Mouse (Mus musculus) stomach, postnatal 0 days (tissue): Measurements from ENCODE around the gene Spdye4b. TPM values are rescaled to one million over a fixed set of nuclear protein-coding genes. Genes with fewer than 3 reads are reported as not detected.

Source experiments
- ATAC-seq: fragments of 200-750 bp; cut with Nextera tagmentation; 2 replicates; pipeline ENCODE4 v1.8.0; 2017; ENCODE audit not compliant: low FRiP score, low TSS enrichment
- DNase-seq: peaks from one replicate; pipeline ENCODE4 v3.0.0-alpha.2; 2016; ENCODE audit warnings: low spot score
- H3K27ac ChIP-seq: fragments of 300-500 bp; sonication (generic); replicated peaks from 2 replicates; pipeline ENCODE4 v1.5.1; 2014; ENCODE audit warnings: mild to moderate bottlenecking, control low read depth
- H3K27me3 ChIP-seq: fragments of 300-500 bp; sonication (generic); 2 replicates; pipeline ENCODE4 v1.6.1; 2014; ENCODE audit warnings: low read length; ENCODE audit not compliant: control insufficient read depth, insufficient read depth
- H3K36me3 ChIP-seq: fragments of 300-500 bp; sonication (generic); 2 replicates; pipeline ENCODE4 v1.6.1; 2014; ENCODE audit warnings: low read length, mixed read lengths; ENCODE audit not compliant: control insufficient read depth, insufficient read depth
- H3K4me1 ChIP-seq: fragments of 300-500 bp; sonication (generic); replicated peaks from 2 replicates; pipeline ENCODE4 v1.6.1; 2014; ENCODE audit warnings: antibody characterized with exemption; ENCODE audit not compliant: control insufficient read depth, insufficient read depth
- H3K4me2 ChIP-seq: fragments of 300-500 bp; sonication (generic); replicated peaks from 2 replicates; pipeline ENCODE4 v1.6.1; 2014; ENCODE audit warnings: low read depth, mild to moderate bottlenecking, control low read depth, moderate library complexity
- H3K4me3 ChIP-seq: fragments of 300-500 bp; sonication (generic); 2 replicates; pipeline ENCODE4 v1.5.1; 2014; ENCODE audit warnings: low read depth, low read length, control low read depth
- H3K9ac ChIP-seq: fragments of 300-500 bp; sonication (generic); 2 replicates; pipeline ENCODE4 v1.6.1; 2014; ENCODE audit warnings: mild to moderate bottlenecking, low read length, control low read depth, mixed read lengths
- H3K9me3 ChIP-seq: fragments of 300-500 bp; sonication (generic); 2 replicates; pipeline ENCODE4 v1.6.1; 2016; ENCODE audit warnings: low read length; ENCODE audit not compliant: control insufficient read depth
- CTCF ChIP-seq: IDR thresholded peaks from 2 replicates; pipeline ENCODE4 v1.5.1; 2016; ENCODE audit warnings: antibody characterized with exemption, low read depth, mild to moderate bottlenecking, moderate library complexity
- EP300 ChIP-seq: optimal IDR thresholded peaks from 2 replicates; pipeline ENCODE3; 2016; ENCODE audit warnings: antibody characterized with exemption
- WGBS: fragments of 180-500 bp; shearing (Covaris S2); extraction: QIAGEN DNeasy Blood & Tissue Kit; methylation state at CpG from one replicate; pipeline ENCODE4 v1.1.7; 2014; 5-methylcytosine and 5-hydroxymethylcytosine counted together
- polyA plus RNA-seq: library from polyadenylated mRNA; unstranded; fragments of >200 nt; fragmentation: Nextera tagmentation; extraction: Ambion mirVana; gene quantifications from 2 replicates; pipeline ENCODE4 v1.2.1, GENCODE M21; 2015

Spdye4b gene
- polyA plus RNA-seq, 1 experiment from 2014 or later: not detected

- Histone ChIP-seq H3K36me3 (no peaks in the 10 kb centered on the region), H3K9me3 (no peaks in the 10 kb centered on the region), H3K4me3 (no peak overlapping the region), H3K4me1 (no peaks in the 10 kb centered on the region), H3K27ac (no peak overlapping the region), H3K9ac (no peak overlapping the region), H3K27me3 (no peaks in the 10 kb centered on the region), H3K4me2 (no peak overlapping the region)
- DNase-seq (no peak), ATAC-seq (no peak)
- TF ChIP-seq CTCF: no peak
- TF ChIP-seq EP300: no peak
- 60% methylated on average over 2 of the region's 2 CpGs for WGBS
Observed at GRCm38 (mm10) chr5:143195166-143195565, 14.3 kb downstream of the Spdye4b start.

- no peaks in the 10 kb centered on the region for H3K9me3 ChIP-seq
- H3K4me1 ChIP-seq: no peaks in the 10 kb centered on the region
- H3K4me2 ChIP-seq: no peak overlapping the region
- 86% methylated on average over 4 of the region's 4 CpGs for WGBS
- H3K9ac ChIP-seq: no peak overlapping the region
- ATAC-seq (no peak), DNase-seq (no peak)
- no peaks in the 10 kb centered on the region for H3K27me3 ChIP-seq
- H3K4me3 ChIP-seq: no peak overlapping the region
- TF ChIP-seq EP300 (no peak), CTCF (no peak)
- no peak overlapping the region for H3K27ac ChIP-seq
- no peaks in the 10 kb centered on the region for H3K36me3 ChIP-seq
Observed at GRCm38 (mm10) chr5:143196506-143196905, 15.7 kb downstream of the Spdye4b start.

GRCm38 (mm10) chr5:143205015-143205414 is 24.2 kb downstream of the Spdye4b start:
- Histone ChIP-seq H3K27ac (no peak overlapping the region), H3K4me3 (no peak overlapping the region), H3K9me3 (0 out of 2 replicates have a peak, but pooled peaks cover 3% of the 10 kb centered on the region), H3K4me2 (no peak overlapping the region), H3K36me3 (no peaks in the 10 kb centered on the region), H3K9ac (no peak overlapping the region), H3K27me3 (no peaks in the 10 kb centered on the region), H3K4me1 (no peaks in the 10 kb centered on the region)
- ATAC-seq: no peak
- no peak for TF ChIP-seq EP300
- TF ChIP-seq CTCF: peak; percentile 53
- DNase-seq: no peak
- WGBS: 73% methylated on average over 3 of the region's 3 CpGs

GRCm38 (mm10) chr5:143213832-143214231 is 33.0 kb downstream of the Spdye4b start:
- no peak overlapping the region for H3K4me2 ChIP-seq
- H3K4me1 ChIP-seq: no peaks in the 10 kb centered on the region
- 47% methylated on average over 2 of the region's 2 CpGs for WGBS
- no peak for TF ChIP-seq EP300
- no peak for TF ChIP-seq CTCF
- no peak overlapping the region for H3K4me3 ChIP-seq
- H3K27ac ChIP-seq: no peak overlapping the region
- DNase-seq (no peak), ATAC-seq (no peak)
- H3K9me3 ChIP-seq: 0 out of 2 replicates have a peak, but pooled peaks cover under 1% of the 10 kb centered on the region
- no peaks in the 10 kb centered on the region for H3K27me3 ChIP-seq
- H3K36me3 ChIP-seq: no peaks in the 10 kb centered on the region
- no peak overlapping the region for H3K9ac ChIP-seq

DNA sequence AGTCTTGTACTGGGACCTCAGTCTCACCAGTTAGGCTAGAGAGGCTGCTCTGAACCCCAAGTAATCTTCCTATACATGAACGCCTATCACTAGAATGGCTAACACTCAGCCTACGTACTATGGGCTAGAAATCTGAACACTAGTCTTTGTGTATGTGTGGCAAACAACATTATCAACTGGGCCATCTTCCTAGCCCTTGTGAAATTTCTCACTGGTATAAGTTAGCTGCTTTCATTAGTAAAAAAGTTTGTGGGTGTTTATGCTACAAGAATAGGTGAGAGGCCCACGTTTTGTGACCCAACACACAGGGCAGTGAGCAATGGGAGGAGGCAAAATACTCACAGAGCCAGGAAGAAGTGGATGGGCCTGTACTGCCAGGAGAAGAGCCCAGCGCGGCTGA is 40.2 kb downstream of the Spdye4b start:
- Histone ChIP-seq H3K4me1 (no peaks in the 10 kb centered on the region), H3K36me3 (no peaks in the 10 kb centered on the region), H3K27ac (no peak overlapping the region), H3K4me2 (no peak overlapping the region), H3K9me3 (no peaks in the 10 kb centered on the region), H3K9ac (no peak overlapping the region), H3K27me3 (no peaks in the 10 kb centered on the region), H3K4me3 (no peak overlapping the region)
- WGBS: 63% methylated on average over 3 of the region's 5 CpGs
- TF ChIP-seq EP300: no peak
- TF ChIP-seq CTCF: no peak
- DNase-seq (no peak), ATAC-seq (no peak)

- Histone ChIP-seq H3K4me2 (no peak overlapping the region), H3K36me3 (no peaks in the 10 kb centered on the region), H3K4me3 (no peak overlapping the region), H3K9me3 (no peaks in the 10 kb centered on the region), H3K4me1 (no peaks in the 10 kb centered on the region), H3K27me3 (no peaks in the 10 kb centered on the region), H3K9ac (no peak overlapping the region), H3K27ac (no peak overlapping the region)
- no peak for ATAC-seq
- WGBS: 70% methylated on average over 1 of the region's 1 CpGs
- no peak for DNase-seq
- TF ChIP-seq CTCF (no peak), EP300 (no peak)
Observed at GRCm38 (mm10) chr5:143222287-143222686, 41.5 kb downstream of the Spdye4b start.
